15 mouse cellular contexts compared by ENCODE assay signal in genomic region chr10:62034291-62034690, GRCm38 (mm10). TPM values are rescaled to one million over a fixed set of nuclear protein-coding genes. Genes with fewer than 3 reads are reported as not detected.
"Had no signal": no experiment of that assay in that cellular context is flagged by ENCODE, and none has a peak within 500 bp of the region (broad histone marks: within the 10 kb centered on the region; RNA-seq: fewer than 3 reads in every experiment).

No protein-coding gene starts in this region.

- H3K36me3 ChIP-seq: limb, embryonic 13.5 days; liver, embryonic 12.5 days; midbrain, embryonic 10.5 days; midbrain, embryonic 15.5 days had no signal

- H3K27me3 ChIP-seq: limb, embryonic 13.5 days; liver, embryonic 12.5 days; midbrain, embryonic 15.5 days had no signal

- H3K9ac ChIP-seq: limb, embryonic 13.5 days; liver, embryonic 12.5 days; lung, embryonic 14.5 days; midbrain, embryonic 15.5 days had no signal

- H3K9me3 ChIP-seq: liver, embryonic 12.5 days; midbrain, embryonic 10.5 days; midbrain, embryonic 15.5 days had no signal

- ATAC-seq: hindbrain, postnatal 0 days; liver, embryonic 12.5 days; midbrain, embryonic 15.5 days had no signal

- H3K4me1 ChIP-seq: limb, embryonic 13.5 days; liver, embryonic 12.5 days; midbrain, embryonic 10.5 days; midbrain, embryonic 15.5 days had no signal

- H3K4me2 ChIP-seq: limb, embryonic 13.5 days; liver, embryonic 12.5 days; lung, embryonic 14.5 days; midbrain, embryonic 15.5 days had no signal

- H3K27ac ChIP-seq: hindbrain, postnatal 0 days; limb, embryonic 13.5 days; liver, embryonic 12.5 days; midbrain, embryonic 10.5 days; midbrain, embryonic 15.5 days had no signal

- H3K4me3 ChIP-seq: limb, embryonic 13.5 days; liver, embryonic 12.5 days; midbrain, embryonic 10.5 days; midbrain, embryonic 15.5 days had no signal

- DNase-seq: kidney, adult 2 months; kidney, postnatal 25 days; layer of hippocampus, adult 9-11 months; lung, embryonic 14.5 days; lung, postnatal 10 days; lung, postnatal 4 days; right cerebral cortex, postnatal 14 days; thymus, adult 18-20 months; thymus, postnatal 14 days had no signal

RNA-seq across cellular contexts. Expression of gene Col13a1, which starts 55.4 kb away (rescaled TPM):
- total RNA-seq: megakaryocyte, adult 5-6 weeks had no signal
